Mouse (Mus musculus): ENCODE data around the gene Gm16405.
"Not testable (repeated sequence)": the region's sequence is repeated elsewhere in the genome, so short reads cannot be mapped to it uniquely, and the experiment has no call there.

Gm16405 gene

DNA sequence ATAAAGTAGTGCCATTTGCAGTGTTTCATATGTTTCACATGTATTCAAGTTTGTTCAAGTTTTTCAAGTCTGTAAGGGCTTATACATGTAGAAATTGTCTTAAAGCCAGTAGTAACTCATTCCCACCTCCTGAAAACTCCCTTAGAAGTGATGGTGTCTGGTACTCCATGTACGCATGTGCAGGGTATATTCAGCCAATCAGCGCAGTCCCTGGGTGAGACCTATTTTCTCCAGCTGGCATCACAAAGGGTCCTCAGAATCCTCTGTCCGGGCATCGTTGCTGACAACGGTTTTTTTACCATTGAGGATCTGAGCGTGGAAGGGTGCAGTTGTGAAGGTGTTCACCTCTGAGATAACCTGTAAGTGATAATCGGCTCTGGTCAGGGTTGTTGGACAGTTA, at the start of gene Gm16405:
Gene Gm16405, plus strand, starts transcription at position 301 of the 400 bp plus-strand sequence.
- not testable (repeated sequence) for DNase-seq (ENCODE audit: low read depth)
